Mouse (Mus musculus): ENCODE data around the gene Slc6a1.

- TF ChIP-seq CTCF (IDR thresholded peaks at IDR 0.05; ENCODE audit: extremely low read depth, insufficient read depth, insufficient read length, insufficient replicate concordance) (no peak), POLR2A (IDR thresholded peaks at IDR 0.05; ENCODE audit: low read depth, low read length) (no peak)
These were observed 20.8 kb upstream of the Slc6a1 start for GRCm38 (mm10) chr6:114261609-114262008.

Data from spleen, adult 2 months (tissue).